In genomic region chr15:6909084-6909483, GRCm38 (mm10) we compare ENCODE assay signal across 8 mouse cellular contexts. TPM values are rescaled to one million over a fixed set of nuclear protein-coding genes. Genes with fewer than 3 reads are reported as not detected.
DNase-seq lines count a peak whose midpoint lies in the region; ATAC-seq and TF ChIP-seq lines count a peak whose summit lies in the region.
"Had no signal": no experiment of that assay in that cellular context is flagged by ENCODE, and none has a peak within 500 bp of the region (broad histone marks: within the 10 kb centered on the region; RNA-seq: fewer than 3 reads in every experiment).

No protein-coding gene starts in this region.

- no peak overlapping the region for H3K27ac ChIP-seq in heart, embryonic 13.5 days (replicated peaks)
- H3K27ac ChIP-seq in lung, embryonic 15.5 days, result no peak overlapping the region
- H3K27ac ChIP-seq in embryonic facial prominence, embryonic 14.5 days (replicated peaks; ENCODE audit: low read depth, low read length), result no peak overlapping the region

- no peak for DNase-seq in heart, postnatal 36 days
- no peak for DNase-seq in lung, adult 2 months
- DNase-seq in embryonic facial prominence, embryonic 14.5 days (ENCODE audit: low spot score), result no peak
- DNase-seq in layer of hippocampus, adult 18-20 months (ENCODE audit: low spot score in 2 of 2), result no peak

- no peak for TF ChIP-seq CTCF in lung, adult 2 months (IDR thresholded peaks at IDR 0.05; ENCODE audit: insufficient read depth, low read length)

- WGBS in heart, embryonic 13.5 days, result 41% methylated on average over 14 of the region's 14 CpGs
- WGBS in lung, embryonic 15.5 days, result 34% methylated on average over 14 of the region's 14 CpGs
- WGBS in lung, adult 2 months, result 34% methylated on average over 14 of the region's 14 CpGs
- WGBS in embryonic facial prominence, embryonic 14.5 days, result 60% methylated on average over 14 of the region's 14 CpGs

- no peaks in the 10 kb centered on the region for H3K9me3 ChIP-seq in heart, embryonic 13.5 days
- no peaks in the 10 kb centered on the region for H3K9me3 ChIP-seq in lung, embryonic 15.5 days
- H3K9me3 ChIP-seq in embryonic facial prominence, embryonic 14.5 days (ENCODE audit: control insufficient read depth, low read length), result no peaks in the 10 kb centered on the region
- H3K9me3 ChIP-seq: hindbrain, embryonic 10.5 days had no signal

- intact Hi-C loops in heart, postnatal 36 days (cut with DNase I), result loop anchor here (1.0 to 2.0 kb wide), 5 partner anchors 26 to 534 kb away; no protein-coding TSS in a partner anchor

- TF ChIP-seq POLR2A in lung, adult 2 months (IDR thresholded peaks at IDR 0.05; ENCODE audit: borderline replicate concordance, extremely low read depth, low read depth, low read length), result no peak
- TF ChIP-seq POLR2A in myocyte (IDR thresholded peaks at IDR 0.05; ENCODE audit: insufficient read length, low read depth), result no peak

- no peaks in the 10 kb centered on the region for H3K79me2 ChIP-seq in myocyte (ENCODE audit: control insufficient read depth, insufficient read depth)

- no peak overlapping the region for H3ac ChIP-seq in myocyte (ENCODE audit: control insufficient read depth, insufficient read length)

- peak overlapping the region; percentile 47; the same call in 1 of the 2 replicates for H3K9ac ChIP-seq in heart, embryonic 13.5 days
- no peak overlapping the region for H3K9ac ChIP-seq in lung, embryonic 15.5 days
- H3K9ac ChIP-seq in embryonic facial prominence, embryonic 14.5 days (ENCODE audit: low read depth, low read length), result no peak overlapping the region

- no peak for ATAC-seq in heart, embryonic 13.5 days (ENCODE audit: extremely low read depth, insufficient number of reproducible peaks, low FRiP score, low TSS enrichment)
- ATAC-seq in lung, embryonic 15.5 days (ENCODE audit: borderline replicate concordance, extremely low read depth, low FRiP score, low TSS enrichment), result no peak
- ATAC-seq in embryonic facial prominence, embryonic 14.5 days (ENCODE audit: low read depth), result peak; percentile 13; the same call in 1 of the 2 replicates

- peaks cover 34% of the 10 kb centered on the region for H3K4me1 ChIP-seq in heart, embryonic 13.5 days
- peaks cover 22% of the 10 kb centered on the region for H3K4me1 ChIP-seq in lung, embryonic 15.5 days
- peaks cover 8% of the 10 kb centered on the region for H3K4me1 ChIP-seq in lung, adult 2 months (ENCODE audit: control insufficient read depth, insufficient read depth, low read length)
- H3K4me1 ChIP-seq in embryonic facial prominence, embryonic 14.5 days (ENCODE audit: control insufficient read depth, insufficient read depth, low read length), result no peaks in the 10 kb centered on the region

- H3K4me2 ChIP-seq in heart, embryonic 13.5 days, result peak overlapping the region; percentile 46
- peak overlapping the region; percentile 22; the same call in 1 of the 2 replicates for H3K4me2 ChIP-seq in lung, embryonic 15.5 days
- 0 out of 2 replicates have a peak overlapping the region, but pooled peaks have one; percentile 2 for H3K4me2 ChIP-seq in embryonic facial prominence, embryonic 14.5 days (ENCODE audit: low read depth, low read length)
- peak overlapping the region; percentile 28 for H3K4me2 ChIP-seq in myocyte (ENCODE audit: low read depth)

- 0 out of 2 replicates have a peak overlapping the region, but pooled peaks have one; percentile 15 for H3K4me3 ChIP-seq in heart, embryonic 13.5 days
- H3K4me3 ChIP-seq in lung, embryonic 15.5 days, result no peak overlapping the region
- H3K4me3 ChIP-seq in lung, adult 2 months (replicated peaks; ENCODE audit: extremely low read depth, low read depth, low read length), result no peak overlapping the region
- no peak overlapping the region for H3K4me3 ChIP-seq in embryonic facial prominence, embryonic 14.5 days (ENCODE audit: low read depth, low read length)
- no peak overlapping the region for H3K4me3 ChIP-seq in myocyte
- H3K4me3 ChIP-seq: hindbrain, embryonic 10.5 days had no signal

- H3K27me3 ChIP-seq in heart, embryonic 13.5 days (replicated peaks), result peaks cover 25% of the 10 kb centered on the region
- peaks cover 6% of the 10 kb centered on the region; the same call in 1 of the 2 replicates for H3K27me3 ChIP-seq in lung, embryonic 15.5 days
- H3K27me3 ChIP-seq in embryonic facial prominence, embryonic 14.5 days (replicated peaks; ENCODE audit: control insufficient read depth, insufficient read depth, low read length), result 0 out of 2 replicates have a peak, but pooled peaks cover 3% of the 10 kb centered on the region
- H3K27me3 ChIP-seq in myocyte (ENCODE audit: control insufficient read depth, insufficient read depth, insufficient read length), result no peaks in the 10 kb centered on the region

- H3K36me3 ChIP-seq in heart, embryonic 13.5 days, result no peaks in the 10 kb centered on the region
- H3K36me3 ChIP-seq in lung, embryonic 15.5 days, result no peaks in the 10 kb centered on the region
- no peaks in the 10 kb centered on the region for H3K36me3 ChIP-seq in embryonic facial prominence, embryonic 14.5 days (ENCODE audit: control insufficient read depth, insufficient read depth, low read length)
- H3K36me3 ChIP-seq in myocyte (ENCODE audit: control insufficient read depth, insufficient read depth), result no peaks in the 10 kb centered on the region
- H3K36me3 ChIP-seq: hindbrain, embryonic 10.5 days had no signal

TF ChIP-seq in myocyte, 11 proteins besides CTCF, POLR2A, EP300 and RAD21:
- TF ChIP-seq USF1 (IDR thresholded peaks at IDR 0.05; ENCODE audit: low read depth) (no peak), TCF12 (IDR thresholded peaks at IDR 0.05; ENCODE audit: insufficient read depth, poor library complexity, severe bottlenecking) (no peak), TCF3 (IDR thresholded peaks at IDR 0.05; ENCODE audit: insufficient read length, low read depth) (no peak), E2F4 (IDR thresholded peaks at IDR 0.05; ENCODE audit: insufficient read depth) (no peak), MYOG (IDR thresholded peaks at IDR 0.05; ENCODE audit: control insufficient read depth in 1 of 3, insufficient read depth in 1 of 3, insufficient read length in 2 of 3, low read depth in 2 of 3) (no peak)

RNA-seq across cellular contexts. Expression of gene Osmr, which starts 34.3 kb away (rescaled TPM):
- polyA plus RNA-seq in heart, embryonic 13.5 days (2015; fragmentation: Nextera tagmentation; extraction: Ambion mirVana), result 2.2 and 2.4 TPM in 2 replicates
- 10 to 100 TPM; 10.3 to 10.4 TPM for total RNA-seq in heart, postnatal 36 days (2021)
- 1.1 and 2.1 TPM in 2 replicates for polyA plus RNA-seq in lung, embryonic 15.5 days (2015; fragmentation: Nextera tagmentation; extraction: Ambion mirVana)
- polyA plus RNA-seq in lung, adult 2 months (2012; rRNA removed), result 11.5 and 13.1 TPM in 2 replicates
- polyA plus RNA-seq in embryonic facial prominence, embryonic 14.5 days (2014; fragmentation: Nextera tagmentation; extraction: Ambion mirVana), result 1.5 and 1.9 TPM in 2 replicates
- 6.2 TPM for polyA plus RNA-seq in myocyte (2012; fragmentation: generic; extraction: Trizol)
- 1 to 10 TPM; 2.9 to 4.5 TPM for total RNA-seq in layer of hippocampus, adult 18-20 months (2021)
